Mouse (Mus musculus) layer of hippocampus, adult 8-10 months (tissue): ENCODE results near the gene Fat1. TPM values are rescaled to one million over a fixed set of nuclear protein-coding genes. Genes with fewer than 3 reads are reported as not detected.

Source experiments
- DNase-seq, 2 experiments: peaks; one replicate each; pipeline ENCODE4 v3.0.0; 2022; ENCODE audit warnings: low spot score in 2 of 2
- total RNA-seq, 4 experiments: library from RNA; stranded (reverse); gene quantifications; 2 replicates each; pipeline ENCODE4 v1.2.4; 2022

The Fat1 gene
- total RNA-seq, 4 experiments from 2014 or later, result 23.0 to 24.5 (median 24.4) TPM

DNA sequence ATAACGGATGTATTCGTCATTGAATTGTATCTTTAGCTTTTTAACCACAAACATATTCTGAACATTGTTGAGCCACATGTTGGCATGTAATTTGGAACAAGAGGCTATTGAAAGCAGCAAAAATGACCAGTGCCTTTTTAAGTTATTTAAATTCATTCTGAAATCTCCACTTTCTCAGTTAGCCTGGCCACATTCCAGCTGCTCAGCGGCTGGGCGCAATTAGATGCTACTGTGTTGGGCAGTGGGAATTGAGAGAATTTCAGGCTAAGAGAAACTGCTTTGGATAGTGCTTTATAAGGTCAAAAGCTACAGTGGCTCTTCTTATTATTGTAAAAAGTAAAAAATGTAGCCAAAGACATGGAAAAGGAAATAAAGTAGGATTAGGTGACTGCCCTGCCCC is 67.4 kb downstream of the Fat1 start:
- no peak for DNase-seq

DNA sequence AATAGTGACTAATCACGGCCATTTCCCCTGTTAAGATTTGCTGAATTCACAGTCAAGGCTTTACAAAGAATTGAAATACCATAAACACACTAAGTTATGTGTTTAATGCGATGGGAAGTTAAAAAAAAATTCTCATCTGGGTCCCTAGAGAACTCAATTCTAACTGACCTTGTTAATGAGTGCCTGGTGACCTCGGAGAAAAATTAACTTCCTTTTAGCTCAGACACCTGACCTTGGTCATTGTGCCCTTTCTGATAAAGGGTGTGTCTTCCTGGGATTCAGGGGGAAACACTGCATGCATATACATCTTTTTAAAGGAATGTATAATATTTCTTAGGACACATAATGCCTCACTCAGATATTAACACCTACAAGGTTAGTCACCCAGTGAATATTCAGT is 68.8 kb downstream of the Fat1 start:
- DNase-seq, result no peak

DNA sequence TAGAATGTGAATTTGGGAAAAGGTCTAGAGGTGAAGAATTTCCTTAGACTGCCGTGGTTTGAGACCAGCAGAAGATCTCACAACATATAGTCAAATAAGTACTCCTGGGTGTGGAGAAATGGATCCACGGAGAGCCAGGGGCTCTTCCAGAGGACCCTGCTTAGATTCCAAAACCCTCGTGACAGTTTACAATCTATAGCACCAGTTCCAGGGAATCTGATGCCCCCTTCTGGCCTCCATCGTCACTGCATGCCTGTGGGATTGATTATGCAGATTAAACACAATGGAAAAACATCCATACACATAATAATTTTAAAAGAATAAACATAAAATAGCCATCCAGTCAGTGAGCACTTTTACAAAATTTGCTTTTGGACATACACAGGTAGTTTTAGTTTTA is 75.4 kb downstream of the Fat1 start:
- DNase-seq, result peak in 1 of 2 experiments; percentile 65

DNA sequence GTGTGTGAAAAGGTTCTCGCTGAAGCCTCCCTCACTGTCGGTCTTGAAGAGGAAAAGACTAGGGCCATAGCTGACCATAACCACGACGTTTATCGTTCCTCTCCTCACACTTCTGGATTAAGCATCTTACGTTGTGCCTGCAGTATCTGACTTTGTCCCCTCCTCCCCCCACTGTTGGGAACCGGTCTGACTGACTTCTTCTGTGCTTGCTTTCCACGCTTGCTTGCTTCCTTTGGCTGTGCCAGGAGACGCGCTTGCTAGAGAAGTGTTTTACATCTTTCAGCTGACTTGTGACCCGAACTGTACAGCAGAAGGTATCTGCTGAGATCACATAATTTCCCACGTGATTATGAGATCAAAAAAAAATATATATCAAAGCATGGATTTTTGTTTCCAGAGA is 76.5 kb downstream of the Fat1 start:
- DNase-seq, result no peak

DNA sequence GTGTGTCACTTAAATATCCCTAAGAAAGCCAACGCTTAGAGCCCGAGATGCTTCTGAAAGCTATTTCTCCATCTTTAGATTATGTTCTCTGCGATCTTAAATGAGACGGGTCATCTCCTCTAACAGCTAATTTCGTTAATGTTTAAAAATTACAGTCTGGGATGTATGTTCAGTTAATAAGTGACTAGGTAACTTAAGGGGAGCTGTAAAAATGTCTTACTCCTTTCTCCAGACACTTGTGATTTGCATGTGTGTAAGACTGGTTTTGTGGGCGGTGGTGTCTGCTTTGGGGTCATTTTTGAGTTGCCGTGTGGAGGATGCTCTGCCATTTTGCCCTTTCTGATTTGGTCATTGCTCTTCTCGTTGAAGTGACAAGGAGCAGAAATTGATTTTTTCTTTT is 78.6 kb downstream of the Fat1 start:
- no peak for DNase-seq

DNA sequence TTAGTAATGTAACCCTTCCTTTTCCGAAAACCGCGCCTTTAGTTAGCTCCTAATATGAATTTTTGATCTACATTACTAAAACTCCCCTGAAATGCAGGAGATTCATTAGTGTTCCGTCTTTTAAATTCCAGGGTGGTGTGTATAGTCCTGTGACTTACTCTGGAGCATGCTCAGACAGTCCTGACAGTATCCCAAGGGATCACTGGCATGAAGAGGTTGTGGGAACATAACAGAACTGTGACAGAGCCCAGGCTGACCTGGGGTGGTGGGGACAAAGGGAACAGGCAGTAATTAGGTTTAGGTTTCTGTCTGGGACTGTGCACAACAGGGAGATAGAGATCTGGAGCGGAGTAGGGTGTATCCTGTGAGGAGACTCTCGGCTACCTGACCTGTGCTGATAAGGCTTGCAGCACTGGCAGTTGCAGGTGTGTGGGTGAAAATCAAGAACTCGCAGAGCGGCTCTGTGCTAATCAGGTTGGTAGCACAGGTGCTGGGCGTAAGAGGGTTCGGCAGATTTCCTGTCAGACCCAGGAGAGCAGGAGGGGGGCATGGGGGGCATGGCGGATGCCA is 79.3 kb downstream of the Fat1 start:
- no peak for DNase-seq

DNA sequence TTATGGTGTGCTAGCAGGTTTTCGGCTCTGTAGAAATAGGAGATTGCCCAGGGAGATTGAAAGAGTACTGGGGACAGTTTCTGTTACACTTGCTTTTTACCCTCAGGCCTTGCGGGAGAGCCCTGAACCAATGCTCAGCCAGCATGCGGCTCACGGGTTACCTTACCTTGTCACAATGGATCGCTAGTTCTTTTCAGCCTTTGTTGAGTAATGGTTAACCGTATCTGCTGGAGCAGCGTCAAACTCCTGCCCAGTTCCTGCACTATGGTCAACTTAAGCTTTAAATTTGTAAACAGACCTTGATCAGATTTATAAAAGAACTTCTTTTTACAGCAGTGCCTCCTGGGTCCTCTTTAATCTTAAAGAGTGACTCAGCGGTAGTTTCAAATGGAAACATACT is 80.6 kb downstream of the Fat1 start:
- no peak for DNase-seq

DNA sequence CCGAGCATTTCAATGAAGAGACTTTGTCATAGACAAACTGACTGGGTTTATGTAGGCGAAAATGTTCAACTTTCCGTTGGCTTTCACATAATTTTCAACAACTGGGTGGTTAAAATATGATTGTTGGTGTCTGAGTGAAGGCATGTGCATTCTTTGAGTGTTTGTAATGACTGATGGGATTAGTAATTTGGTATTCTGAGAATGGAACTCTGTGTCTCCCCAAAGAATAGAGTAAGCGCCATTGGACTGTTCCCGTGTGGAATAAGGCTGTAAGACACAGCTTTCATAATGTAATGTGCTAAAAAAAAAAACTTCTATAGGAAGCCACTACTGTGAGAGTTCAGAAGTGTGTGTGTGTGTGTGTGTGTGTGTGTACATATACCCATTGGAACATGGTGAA is 84.0 kb downstream of the Fat1 start:
- DNase-seq, result no peak

DNA sequence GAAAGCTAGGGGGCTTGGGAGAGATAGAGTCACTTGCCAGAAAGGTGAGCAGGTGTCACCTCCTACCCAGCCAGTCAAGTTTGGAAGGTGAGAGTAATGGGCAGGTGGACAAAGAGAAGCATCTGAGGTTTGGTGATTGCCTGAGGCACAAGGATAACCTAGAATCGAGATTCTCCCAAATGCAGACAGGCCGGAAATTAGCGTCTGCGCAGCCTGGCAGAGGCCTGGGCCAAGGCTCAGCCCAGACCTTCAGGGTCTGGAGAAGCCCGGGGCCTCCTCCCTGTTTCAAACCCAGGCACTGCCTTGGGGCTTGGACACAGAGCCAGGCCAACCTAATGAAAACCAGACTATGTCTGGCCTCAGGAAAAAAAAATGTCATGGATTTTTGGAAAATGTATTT is 85.9 kb downstream of the Fat1 start:
- DNase-seq, result no peak

DNA sequence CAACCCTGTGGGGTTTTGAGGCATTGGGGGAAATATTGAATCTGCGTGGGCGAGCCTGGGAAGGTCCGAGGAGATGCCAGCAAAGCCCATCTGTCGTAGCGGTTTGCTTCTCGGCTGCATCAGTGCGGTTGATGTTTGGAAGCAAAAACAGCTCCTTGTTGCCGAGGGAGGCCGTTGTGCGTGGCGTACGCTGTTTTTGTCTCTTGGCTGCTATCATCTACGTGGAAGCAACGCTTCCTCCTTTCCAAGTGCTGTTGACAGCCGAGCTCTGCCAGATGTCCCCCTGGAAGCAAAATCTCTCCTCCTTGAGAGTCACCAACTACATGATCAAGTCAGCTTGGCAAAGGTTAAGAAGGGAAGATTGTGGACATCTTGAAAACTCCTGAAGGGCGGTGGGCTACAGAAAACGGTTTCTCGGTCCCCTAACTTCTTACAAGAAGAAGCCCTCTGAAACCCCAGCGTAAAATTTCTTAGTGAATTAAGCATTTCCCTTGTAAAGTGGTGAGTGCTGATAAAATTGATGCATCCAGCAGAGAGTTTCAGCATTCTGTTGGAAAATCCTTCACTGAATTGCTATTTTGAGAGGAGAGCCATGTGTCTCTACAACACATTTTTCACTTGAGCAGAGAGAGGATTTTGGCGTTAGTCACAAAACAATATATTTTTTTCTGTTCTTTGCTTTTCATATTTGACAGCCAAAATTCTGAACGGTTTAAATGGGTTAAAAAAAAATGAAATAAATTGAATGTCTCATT is 86.8 kb downstream of the Fat1 start:
- peak; percentile 77 to 78 for DNase-seq

DNA sequence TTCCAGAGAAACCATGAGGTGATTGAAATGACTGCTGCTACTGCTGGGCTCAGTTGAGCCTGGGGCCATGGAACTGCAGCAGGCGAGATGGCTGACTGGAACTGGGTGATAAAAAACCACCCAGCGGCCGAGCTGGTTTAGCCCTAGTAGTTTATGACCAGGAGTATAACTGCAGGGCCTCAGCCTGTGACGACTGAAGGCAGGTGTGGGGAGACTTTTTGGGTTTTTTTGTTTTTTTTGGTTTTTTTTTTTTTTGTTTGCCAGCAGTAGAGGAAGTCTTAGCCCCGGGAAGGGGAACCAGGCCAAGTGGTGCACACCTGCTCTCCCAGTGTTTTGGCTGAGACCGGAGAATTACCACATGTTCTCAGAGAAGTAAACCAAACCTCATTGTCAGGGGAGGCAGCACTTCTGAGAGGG is 92.8 kb downstream of the Fat1 start:
- no peak for DNase-seq

DNA sequence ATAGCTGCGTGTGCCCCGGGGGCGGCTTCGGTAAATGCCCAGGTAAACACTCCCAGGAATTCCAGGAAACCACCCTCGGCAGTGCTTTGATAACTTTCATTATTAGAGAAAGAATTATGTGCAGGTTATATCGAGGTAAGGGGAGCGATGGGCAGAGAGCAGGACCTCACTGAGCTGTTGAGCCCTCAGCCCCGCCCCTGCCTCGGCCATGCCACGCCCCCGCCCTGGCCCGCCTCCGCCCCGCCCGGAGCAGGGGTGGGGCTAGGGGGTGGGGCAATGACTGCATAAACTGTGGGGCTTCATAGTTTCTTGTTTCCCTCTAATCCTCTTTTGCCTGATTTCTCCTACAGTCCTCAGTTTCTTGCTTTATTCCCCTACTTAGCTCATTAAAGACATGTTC is 103.1 kb downstream of the Fat1 start:
- DNase-seq, result no peak

DNA sequence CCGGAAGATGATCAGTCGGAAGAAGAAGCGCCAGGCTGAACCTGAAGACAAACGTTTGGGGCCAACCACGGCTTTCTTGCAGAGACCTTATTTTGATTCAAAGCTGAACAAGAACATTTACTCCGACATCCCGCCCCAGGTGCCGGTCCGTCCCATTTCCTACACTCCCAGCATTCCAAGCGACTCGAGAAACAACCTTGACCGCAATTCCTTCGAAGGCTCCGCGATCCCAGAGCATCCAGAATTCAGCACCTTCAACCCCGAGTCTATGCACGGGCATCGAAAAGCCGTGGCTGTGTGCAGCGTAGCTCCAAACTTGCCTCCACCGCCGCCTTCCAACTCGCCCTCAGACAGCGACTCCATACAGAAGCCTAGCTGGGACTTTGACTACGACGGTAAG is 108.9 kb downstream of the Fat1 start:
- no peak for DNase-seq

DNA sequence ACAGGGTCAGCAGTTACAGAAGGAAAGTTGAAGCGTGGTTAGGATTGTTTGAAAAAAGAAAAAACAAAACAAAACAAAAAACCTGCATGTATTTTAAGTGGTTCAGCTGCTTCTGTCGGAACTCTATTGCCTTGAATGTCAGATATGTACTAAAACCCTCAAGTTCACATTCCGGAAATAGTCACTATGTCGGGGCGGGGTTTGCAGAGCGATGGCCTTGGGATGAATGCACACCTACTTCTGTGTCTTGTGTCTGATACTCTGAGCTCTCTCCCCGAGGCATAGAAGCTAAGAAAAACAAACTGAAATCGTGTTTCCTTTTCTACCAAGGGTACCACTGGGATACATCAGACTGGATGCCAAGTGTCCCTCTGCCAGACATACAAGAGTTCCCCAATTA is 115.2 kb downstream of the Fat1 start:
- no peak for DNase-seq

DNA sequence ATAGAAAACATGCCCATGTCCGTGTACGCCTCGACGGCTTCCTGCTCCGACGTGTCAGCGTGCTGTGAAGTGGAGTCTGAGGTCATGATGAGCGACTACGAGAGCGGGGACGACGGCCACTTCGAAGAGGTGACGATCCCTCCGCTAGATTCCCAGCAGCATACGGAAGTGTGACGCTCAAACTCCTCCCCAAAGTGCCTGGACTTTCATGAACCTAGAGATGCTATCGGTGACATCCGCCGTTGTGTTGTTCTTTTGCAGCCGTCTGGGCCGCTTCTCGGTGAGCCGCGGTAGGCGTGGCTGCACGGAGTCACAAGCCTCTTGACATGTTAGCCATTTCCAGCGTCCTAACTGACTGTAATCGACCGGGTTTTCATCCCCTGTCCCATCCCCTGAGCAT is 116.0 kb downstream of the Fat1 start:
- no peak for DNase-seq

DNA sequence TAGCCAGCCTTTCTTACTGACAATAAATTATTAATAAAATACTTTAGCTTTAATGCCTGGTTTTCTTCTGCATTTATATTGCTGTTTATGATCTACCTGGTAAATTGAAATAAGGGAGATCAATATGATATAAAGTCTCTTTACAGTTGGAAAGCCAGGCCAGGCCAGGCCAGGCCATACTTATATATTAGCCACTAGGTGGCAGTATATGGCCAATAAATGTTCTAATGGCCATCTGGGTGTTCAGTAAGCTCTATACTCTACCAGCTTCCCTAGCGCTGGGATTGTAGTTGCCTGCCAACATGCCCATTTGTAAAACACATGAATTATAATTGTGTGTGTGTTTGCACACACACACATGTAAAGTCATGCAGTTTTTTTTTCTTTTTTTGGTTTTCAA is 117.0 kb downstream of the Fat1 start:
- DNase-seq, result no peak

DNA sequence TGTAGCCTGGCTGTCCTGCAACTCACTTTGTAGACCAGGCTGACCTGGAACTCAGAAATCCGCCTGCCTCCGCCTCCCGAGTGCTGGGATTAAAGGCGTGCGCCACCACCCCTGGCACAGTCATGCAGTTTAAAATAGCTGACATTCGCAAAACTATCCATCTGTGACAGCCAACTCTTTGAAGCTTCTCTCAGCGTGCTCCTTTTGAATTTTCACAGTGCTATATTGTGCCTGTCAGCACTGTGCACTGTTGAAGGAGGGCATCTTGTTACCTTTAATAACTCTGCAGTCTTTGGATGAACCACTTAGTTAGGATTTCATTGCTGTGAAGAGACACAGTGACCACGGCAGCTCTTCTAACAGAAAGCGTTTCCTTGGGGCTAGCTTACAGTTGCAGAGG is 117.4 kb downstream of the Fat1 start:
- no peak for DNase-seq

DNA sequence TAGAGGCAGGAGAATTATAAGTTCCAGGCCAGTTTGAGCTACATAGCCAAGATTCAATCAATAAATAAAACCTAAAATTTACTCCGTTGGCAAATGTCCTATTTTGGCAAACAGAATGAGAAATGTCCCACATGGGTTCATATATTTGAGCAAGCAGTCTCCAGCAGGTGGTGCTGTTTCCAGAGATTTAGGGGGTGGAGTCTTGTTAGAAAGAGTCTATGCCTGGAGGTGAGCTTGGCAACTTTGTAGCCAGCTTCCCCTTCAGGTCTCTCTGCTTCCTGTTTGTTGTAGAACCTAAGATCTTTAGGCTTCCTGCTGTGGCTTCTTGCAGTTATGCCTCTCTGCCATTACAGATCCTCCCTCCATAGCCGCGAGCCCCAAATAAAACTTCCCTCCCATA is 120.3 kb downstream of the Fat1 start:
- DNase-seq, result no peak

DNA sequence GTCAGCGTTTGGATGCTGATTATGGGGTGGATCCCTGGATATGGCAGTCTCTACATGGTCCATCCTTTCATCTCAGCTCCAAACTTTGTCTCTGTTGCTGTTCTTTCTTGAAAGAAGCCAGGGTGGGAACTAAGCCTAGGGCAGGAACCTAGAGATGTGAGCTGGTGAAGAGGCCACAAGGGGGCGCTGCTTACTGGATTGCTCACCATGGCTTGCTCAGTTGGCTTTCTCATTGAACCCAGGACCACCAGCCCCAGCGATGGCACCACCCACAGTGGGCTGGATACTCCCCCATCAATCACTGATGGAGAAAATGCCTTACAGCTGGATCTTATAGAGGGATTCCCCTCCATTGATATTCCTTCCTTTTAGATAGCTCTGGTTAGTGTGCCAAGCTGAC is 121.6 kb downstream of the Fat1 start:
- no peak for DNase-seq

DNA sequence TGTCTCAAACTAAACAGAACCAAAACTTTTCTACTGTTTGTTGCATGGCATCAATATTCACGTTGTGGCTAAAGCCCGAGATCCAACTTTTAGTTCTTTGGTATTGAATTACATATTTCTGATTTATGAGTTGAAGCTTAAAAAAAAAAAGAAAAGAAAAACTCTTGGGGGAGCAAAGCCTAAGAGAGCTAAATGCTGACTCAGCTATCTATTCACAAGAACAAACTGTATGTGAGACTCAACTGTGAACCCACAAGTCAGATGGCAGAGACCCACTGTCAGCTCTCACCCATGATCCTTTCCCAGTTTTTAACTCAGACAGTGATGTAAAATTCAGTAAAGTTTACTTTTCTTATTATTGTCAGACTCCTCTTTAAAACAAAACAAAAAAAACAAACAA is 124.8 kb downstream of the Fat1 start:
- no peak for DNase-seq

DNA sequence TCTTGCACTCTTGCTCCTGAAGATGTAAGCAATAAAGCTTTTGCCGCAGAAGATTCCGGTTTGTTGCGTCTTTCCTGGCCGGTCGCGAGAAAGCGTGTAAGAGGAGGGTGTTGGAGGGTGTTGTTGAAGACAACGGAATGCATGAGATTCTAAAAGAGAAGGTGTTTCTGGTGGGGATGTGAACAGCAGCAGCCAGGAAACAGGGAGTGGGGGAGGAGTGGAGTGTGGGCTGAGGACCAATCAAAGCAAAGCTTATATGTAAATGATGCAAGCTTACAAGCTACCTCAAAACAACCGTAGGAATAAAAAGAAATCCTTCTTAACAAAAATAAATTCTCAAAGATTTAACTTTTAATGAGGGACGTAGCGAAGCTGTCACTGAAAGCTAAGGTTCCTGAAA is 127.1 kb downstream of the Fat1 start:
- no peak for DNase-seq

DNA sequence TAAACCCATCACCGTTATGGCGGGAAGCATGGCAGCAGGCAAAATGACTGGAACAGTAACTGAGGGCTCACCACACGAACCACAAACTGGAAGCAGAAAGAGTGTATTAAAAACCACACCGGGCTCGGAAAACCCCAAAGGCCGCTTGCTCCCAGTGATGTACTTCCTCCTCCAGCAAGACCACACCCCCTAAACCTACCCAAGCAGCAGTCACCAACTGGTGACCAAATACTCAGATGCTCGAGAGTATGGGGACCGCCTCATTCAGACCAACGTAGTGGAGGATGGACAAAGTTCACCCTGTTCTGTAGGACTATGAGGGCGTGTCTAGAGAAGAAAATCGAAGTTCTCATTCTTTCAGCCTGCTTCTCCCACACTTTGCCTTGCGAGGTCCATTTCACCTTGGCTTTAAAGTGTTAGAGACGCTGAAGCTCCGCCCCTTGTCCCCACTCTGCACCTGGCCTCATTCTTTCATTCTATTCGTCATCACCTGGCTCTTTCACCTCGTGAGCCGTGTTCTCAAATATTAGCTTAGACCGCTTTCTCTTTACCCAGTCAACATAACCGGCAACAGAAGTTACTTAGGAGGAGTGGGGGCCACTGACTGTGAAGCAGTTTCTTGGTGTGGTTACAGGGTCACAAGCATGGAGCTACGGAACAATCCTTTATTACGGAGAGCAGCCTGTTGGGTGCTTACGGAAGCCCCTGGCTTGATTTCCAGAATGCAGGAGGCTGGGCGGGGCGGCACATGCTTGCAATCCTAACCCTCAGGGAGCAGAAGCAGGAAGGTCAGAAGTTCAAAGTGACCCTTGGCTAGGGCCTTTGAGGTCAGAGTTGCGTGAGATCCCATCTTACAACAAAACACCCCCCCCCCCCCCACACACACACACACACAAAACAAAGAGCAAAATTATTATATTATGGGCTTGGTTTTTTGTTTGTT is 128.0 kb downstream of the Fat1 start:
- no peak for DNase-seq
